In genomic region chr3:146153862-146154611, GRCm38 (mm10) we compare ENCODE assay signal across 11 mouse cellular contexts. TPM values are rescaled to one million over a fixed set of nuclear protein-coding genes. Genes with fewer than 3 reads are reported as not detected.
A peak's percentile ranks its signal among the peaks of the same experiment; 100 is the strongest.
DNase-seq lines count a peak whose midpoint lies in the region; ATAC-seq lines count a peak whose summit lies in the region.
"Had no signal": no experiment of that assay in that cellular context is flagged by ENCODE, and none has a peak within 500 bp of the region (broad histone marks: within the 10 kb centered on the region; RNA-seq: fewer than 3 reads in every experiment).

No protein-coding gene starts in this region.

- peaks cover 11% of the 10 kb centered on the region for H3K4me1 ChIP-seq in midbrain, embryonic 15.5 days

- intact Hi-C loops in heart, postnatal 25 days (cut with DNase I) = no loop called here

- H3K27ac ChIP-seq in midbrain, embryonic 15.5 days = no peak overlapping the region

- no peaks in the 10 kb centered on the region for H3K36me3 ChIP-seq in midbrain, embryonic 15.5 days (replicated peaks)
- H3K36me3 ChIP-seq: G1E had no signal

- H3K27me3 ChIP-seq in midbrain, embryonic 15.5 days (replicated peaks) = peaks cover 28% of the 10 kb centered on the region

- 24% methylated on average over 11 of the region's 12 CpGs for WGBS in midbrain, embryonic 15.5 days

- H3K9ac ChIP-seq in midbrain, embryonic 15.5 days = no peak overlapping the region

- DNase-seq in heart, adult 9 months (ENCODE audit: low spot score in 2 of 2) = peak; percentile 21 to 30
- no peak for DNase-seq in heart, postnatal 25 days (ENCODE audit: low spot score)
- DNase-seq in NIH3T3 (ENCODE audit: low read depth) = peak; percentile 47
- DNase-seq in heart, postnatal 4 days = peak; percentile 20
- no peak for DNase-seq in adrenal gland, postnatal 36 days
- no peak for DNase-seq in right cerebral cortex, postnatal 4 days
- no peak for DNase-seq in spleen, adult 12 weeks (ENCODE audit: low spot score)
- DNase-seq: layer of hippocampus, adult 9-11 months had no signal

- no peak for ATAC-seq in midbrain, embryonic 15.5 days (replicated peaks)

- no peaks in the 10 kb centered on the region for H3K9me3 ChIP-seq in midbrain, embryonic 15.5 days
- H3K9me3 ChIP-seq: G1E had no signal

- H3K4me3 ChIP-seq in midbrain, embryonic 15.5 days = no peak overlapping the region

- H3K4me2 ChIP-seq in midbrain, embryonic 15.5 days = 0 out of 2 replicates have a peak overlapping the region, but pooled peaks have one; percentile 6

RNA-seq across cellular contexts. Expression of gene Mcoln2, which starts 4.4 kb away (rescaled TPM):
- under 1 TPM in 1 of 2 experiments, not detected in 1; 0.42 TPM for total RNA-seq in heart, postnatal 25 days (2021)
- under 1 TPM; 0.36 to 0.74 TPM for total RNA-seq in heart, postnatal 4 days (2021)
- polyA plus RNA-seq in midbrain, embryonic 15.5 days (2015; fragmentation: Nextera tagmentation; extraction: Ambion mirVana) = 0.13 and 0.18 TPM in 2 replicates
- not detected for total RNA-seq in adrenal gland, postnatal 36 days (2021)
- polyA plus RNA-seq: G1E had no signal

RNA-seq across cellular contexts. Expression of gene Mcoln3, which starts 36.8 kb away (rescaled TPM):
- total RNA-seq in heart, postnatal 25 days (2021) = not detected
- under 1 TPM; 0.09 to 0.10 TPM for total RNA-seq in heart, postnatal 4 days (2021)
- 0.20 and 0.44 TPM in 2 replicates for polyA plus RNA-seq in midbrain, embryonic 15.5 days (2015; fragmentation: Nextera tagmentation; extraction: Ambion mirVana)
- not detected for total RNA-seq in adrenal gland, postnatal 36 days (2021)
- total RNA-seq: G1E had no signal
- polyA plus RNA-seq: G1E had no signal

RNA-seq across cellular contexts. Expression of gene Wdr63, which starts 46.1 kb away (rescaled TPM):
- not detected for total RNA-seq in heart, postnatal 25 days (2021)
- under 1 TPM; 0.14 to 0.36 TPM for total RNA-seq in heart, postnatal 4 days (2021)
- 1.3 and 1.6 TPM in 2 replicates for polyA plus RNA-seq in midbrain, embryonic 15.5 days (2015; fragmentation: Nextera tagmentation; extraction: Ambion mirVana)
- under 1 TPM in 1 of 2 experiments, not detected in 1; 0.26 TPM for total RNA-seq in adrenal gland, postnatal 36 days (2021)
- total RNA-seq: common myeloid progenitor, adult 5-6 weeks; G1E had no signal
- polyA plus RNA-seq: G1E had no signal

Comparison
In these comparisons a context has a peak if more than half of its experiments do, and no peak if none do; other contexts are left out.
1. DNase-seq: peak in heart, adult 9 months (2 of 2), NIH3T3 (single experiment) and heart, postnatal 4 days (single experiment); none in heart, postnatal 25 days (single experiment), adrenal gland, postnatal 36 days (0 of 2), right cerebral cortex, postnatal 4 days (single experiment) and spleen, adult 12 weeks (single experiment).